Mouse (Mus musculus): ENCODE measurements around the gene Cfap58.

- TF ChIP-seq CTCF (IDR thresholded peaks at IDR 0.05; ENCODE audit: low read depth, low read length) (no peak), GATA1 (IDR thresholded peaks at IDR 0.05; ENCODE audit: borderline replicate concordance, low read length) (no peak), TAL1 (conservative IDR thresholded peaks at IDR 0.05; ENCODE audit: low read depth, low read length) (no peak), GATA2 (IDR thresholded peaks at IDR 0.05; ENCODE audit: borderline replicate concordance, low read depth, low read length) (no peak)
Observed at GRCm38 (mm10) chr19:47931982-47932638, 5.4 kb upstream of the Cfap58 start.
